In the genomic region with DNA sequence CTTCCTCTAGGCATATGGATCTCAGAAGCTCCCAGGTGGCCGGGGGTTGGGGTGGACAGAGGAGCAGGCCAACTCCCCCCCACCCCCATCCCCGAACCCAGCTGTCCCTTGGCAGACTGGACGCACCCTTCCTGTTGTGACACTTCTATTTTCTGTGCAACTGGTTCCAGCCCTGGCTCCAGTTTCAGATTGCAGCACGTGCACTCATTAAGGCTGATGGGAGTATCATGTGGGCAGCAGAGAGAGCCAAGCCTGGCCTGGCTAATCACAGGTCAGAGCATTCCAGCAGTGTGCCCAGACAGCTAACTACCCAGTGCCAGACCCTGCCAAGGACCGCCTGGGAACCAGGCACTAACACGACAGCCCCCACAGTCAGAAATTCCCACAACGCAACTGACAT, we compare ENCODE assay signal across 9 mouse cellular contexts. TPM values are rescaled to one million over a fixed set of nuclear protein-coding genes. Genes with fewer than 3 reads are reported as not detected.
DNase-seq lines count a peak whose midpoint lies in the region; ATAC-seq and TF ChIP-seq lines count a peak whose summit lies in the region.
"Had no signal": no experiment of that assay in that cellular context is flagged by ENCODE, and none has a peak within 500 bp of the region (broad histone marks: within the 10 kb centered on the region; RNA-seq: fewer than 3 reads in every experiment).

No protein-coding gene starts in this region.

- H3K4me3 ChIP-seq in heart, embryonic 11.5 days (ENCODE audit: low read depth, low read length), result no peak overlapping the region
- H3K4me3 ChIP-seq in heart, embryonic 16.5 days (ENCODE audit: low read length), result no peak overlapping the region
- no peak overlapping the region for H3K4me3 ChIP-seq in limb, embryonic 15.5 days
- no peak overlapping the region for H3K4me3 ChIP-seq in layer of hippocampus, adult 2 months

- no peak overlapping the region for H3K27ac ChIP-seq in heart, embryonic 11.5 days (ENCODE audit: low read depth, low read length)
- peak overlapping the region; percentile 79 for H3K27ac ChIP-seq in heart, embryonic 16.5 days (ENCODE audit: low read length)
- peak overlapping the region; percentile 35; the same call in 1 of the 2 replicates for H3K27ac ChIP-seq in limb, embryonic 15.5 days
- no peak overlapping the region for H3K27ac ChIP-seq in layer of hippocampus, adult 2 months

- H3K9ac ChIP-seq in heart, embryonic 11.5 days (ENCODE audit: low read depth, low read length), result no peak overlapping the region
- no peak overlapping the region for H3K9ac ChIP-seq in heart, embryonic 16.5 days (ENCODE audit: low read length)
- H3K9ac ChIP-seq in limb, embryonic 15.5 days, result no peak overlapping the region

- H3K4me1 ChIP-seq in heart, embryonic 11.5 days (ENCODE audit: control insufficient read depth, insufficient read depth, low read length), result peaks cover 11% of the 10 kb centered on the region
- peaks cover 31% of the 10 kb centered on the region for H3K4me1 ChIP-seq in heart, embryonic 16.5 days (ENCODE audit: control insufficient read depth, insufficient read depth, low read length)
- H3K4me1 ChIP-seq in limb, embryonic 15.5 days, result peaks cover 22% of the 10 kb centered on the region

- WGBS in heart, embryonic 11.5 days (ENCODE audit: insufficient replicate concordance), result 58% methylated on average over 7 of the region's 7 CpGs
- 26% methylated on average over 6 of the region's 7 CpGs for WGBS in heart, embryonic 16.5 days
- WGBS in limb, embryonic 15.5 days, result 58% methylated on average over 7 of the region's 7 CpGs

- no peak overlapping the region for H3K4me2 ChIP-seq in heart, embryonic 11.5 days
- H3K4me2 ChIP-seq in heart, embryonic 16.5 days (ENCODE audit: low read depth, low read length), result no peak overlapping the region
- H3K4me2 ChIP-seq in limb, embryonic 15.5 days, result no peak overlapping the region

- no peaks in the 10 kb centered on the region for H3K27me3 ChIP-seq in heart, embryonic 11.5 days (ENCODE audit: control insufficient read depth, insufficient read depth, low read length)
- no peaks in the 10 kb centered on the region for H3K27me3 ChIP-seq in heart, embryonic 16.5 days (ENCODE audit: control insufficient read depth, insufficient read depth, low read length)
- H3K27me3 ChIP-seq in limb, embryonic 15.5 days, result no peaks in the 10 kb centered on the region

- no peaks in the 10 kb centered on the region for H3K9me3 ChIP-seq in heart, embryonic 11.5 days (replicated peaks; ENCODE audit: control insufficient read depth, low read length)
- no peaks in the 10 kb centered on the region for H3K9me3 ChIP-seq in heart, embryonic 16.5 days (replicated peaks; ENCODE audit: control insufficient read depth, low read length)
- H3K9me3 ChIP-seq in limb, embryonic 15.5 days, result no peaks in the 10 kb centered on the region
- H3K9me3 ChIP-seq: G1E had no signal

- ATAC-seq in heart, embryonic 11.5 days (replicated peaks; ENCODE audit: insufficient number of reproducible peaks, low FRiP score, low TSS enrichment), result no peak
- peak; percentile 89 for ATAC-seq in heart, embryonic 16.5 days (replicated peaks; ENCODE audit: extremely low read depth, insufficient read depth, low FRiP score)
- ATAC-seq in limb, embryonic 15.5 days (ENCODE audit: insufficient number of reproducible peaks, low FRiP score, low TSS enrichment, low read depth), result no peak
- ATAC-seq in CD4-positive, CD25-positive, alpha-beta regulatory T cell, adult 4 months, result no peak

- no peak for TF ChIP-seq CTCF in layer of hippocampus, adult 2 months (conservative IDR thresholded peaks at IDR 0.05)

- H3K36me3 ChIP-seq in heart, embryonic 11.5 days (ENCODE audit: control insufficient read depth, insufficient read depth, low read length), result no peaks in the 10 kb centered on the region
- H3K36me3 ChIP-seq in heart, embryonic 16.5 days (ENCODE audit: control insufficient read depth, insufficient read depth), result no peaks in the 10 kb centered on the region
- H3K36me3 ChIP-seq in limb, embryonic 15.5 days, result no peaks in the 10 kb centered on the region
- H3K36me3 ChIP-seq: G1E had no signal

- peak; percentile 83 to 89 for DNase-seq in heart, adult 18-20 months
- DNase-seq in adrenal gland, postnatal 36 days, result peak; percentile 23 to 24
- no peak for DNase-seq in layer of hippocampus, adult 2 months (ENCODE audit: low spot score in 2 of 2)
- no peak for DNase-seq in layer of hippocampus, adult 11-12 months (ENCODE audit: low spot score)

RNA-seq across cellular contexts. Expression of a gene that starts 7.1 kb away (rescaled TPM):
- total RNA-seq in heart, adult 18-20 months (2021), result 100 to 1,000 TPM; 232 to 280 TPM
- polyA plus RNA-seq in heart, embryonic 11.5 days (2014; fragmentation: Nextera tagmentation; extraction: Ambion mirVana), result 55.0 and 60.0 TPM in 2 replicates
- 10 to 100 TPM; 85.6 to 94.3 TPM for total RNA-seq in adrenal gland, postnatal 36 days (2021)
- 73.3 and 74.2 TPM in 2 replicates for polyA plus RNA-seq in heart, embryonic 16.5 days (2015; fragmentation: Nextera tagmentation; extraction: Ambion mirVana)
- polyA plus RNA-seq in limb, embryonic 15.5 days (2015; fragmentation: Nextera tagmentation; extraction: Ambion mirVana), result 57.2 and 65.8 TPM in 2 replicates
- 100 to 1,000 TPM in 1 of 2 experiments, 10 to 100 TPM in 1; 99.7 to 104 TPM for total RNA-seq in layer of hippocampus, adult 2 months (2021)
- 10 to 100 TPM; 18.3 to 26.6 TPM for polyA plus RNA-seq in CD4-positive, CD25-positive, alpha-beta regulatory T cell, adult 4 months (2017; shearing (Covaris generic))

RNA-seq across cellular contexts. Expression of a gene that starts 39.2 kb away (rescaled TPM):
- total RNA-seq in heart, adult 18-20 months (2021), result 10 to 100 TPM; 60.1 TPM
- 18.7 and 20.4 TPM in 2 replicates for polyA plus RNA-seq in heart, embryonic 11.5 days (2014; fragmentation: Nextera tagmentation; extraction: Ambion mirVana)
- 1 to 10 TPM; 7.6 to 7.7 TPM for total RNA-seq in adrenal gland, postnatal 36 days (2021)
- 23.9 and 24.1 TPM in 2 replicates for polyA plus RNA-seq in heart, embryonic 16.5 days (2015; fragmentation: Nextera tagmentation; extraction: Ambion mirVana)
- polyA plus RNA-seq in limb, embryonic 15.5 days (2015; fragmentation: Nextera tagmentation; extraction: Ambion mirVana), result 19.1 and 19.3 TPM in 2 replicates
- total RNA-seq in layer of hippocampus, adult 2 months (2021), result 10 to 100 TPM; 34.5 to 36.6 TPM
- 10 to 100 TPM; 11.4 to 14.4 TPM for polyA plus RNA-seq in CD4-positive, CD25-positive, alpha-beta regulatory T cell, adult 4 months (2017; shearing (Covaris generic))

RNA-seq across cellular contexts. Expression of a gene that starts 55.2 kb away (rescaled TPM):
- total RNA-seq in heart, adult 18-20 months (2021), result 1 to 10 TPM; 5.7 to 6.5 TPM
- polyA plus RNA-seq in heart, embryonic 11.5 days (2014; fragmentation: Nextera tagmentation; extraction: Ambion mirVana), result 31.5 and 33.0 TPM in 2 replicates
- total RNA-seq in adrenal gland, postnatal 36 days (2021), result 1 to 10 TPM; 4.1 to 4.8 TPM
- 22.9 TPM in 2 replicates for polyA plus RNA-seq in heart, embryonic 16.5 days (2015; fragmentation: Nextera tagmentation; extraction: Ambion mirVana)
- 4.1 and 5.0 TPM in 2 replicates for polyA plus RNA-seq in limb, embryonic 15.5 days (2015; fragmentation: Nextera tagmentation; extraction: Ambion mirVana)
- not detected for total RNA-seq in layer of hippocampus, adult 2 months (2021)
- 1 to 10 TPM in 1 of 2 experiments, under 1 TPM in 1; 0.90 to 1.5 TPM for polyA plus RNA-seq in CD4-positive, CD25-positive, alpha-beta regulatory T cell, adult 4 months (2017; shearing (Covaris generic))
- total RNA-seq: G1E had no signal
- polyA plus RNA-seq: G1E had no signal

Comparison
In these comparisons a context has a peak if more than half of its experiments do, and no peak if none do; other contexts are left out.
1. H3K27ac ChIP-seq: peak in heart, embryonic 16.5 days (single experiment) and limb, embryonic 15.5 days (single experiment); none in heart, embryonic 11.5 days (single experiment) and layer of hippocampus, adult 2 months (single experiment).
2. DNase-seq: peak in heart, adult 18-20 months (2 of 2) and adrenal gland, postnatal 36 days (2 of 2); none in layer of hippocampus, adult 2 months (0 of 2) and layer of hippocampus, adult 11-12 months (single experiment).